Mouse (Mus musculus): ENCODE results near the gene Gif. TPM values are rescaled to one million over a fixed set of nuclear protein-coding genes. Genes with fewer than 3 reads are reported as not detected.

Gene Gif
- polyA plus RNA-seq, 1 experiment = 0.90 TPM

DNA sequence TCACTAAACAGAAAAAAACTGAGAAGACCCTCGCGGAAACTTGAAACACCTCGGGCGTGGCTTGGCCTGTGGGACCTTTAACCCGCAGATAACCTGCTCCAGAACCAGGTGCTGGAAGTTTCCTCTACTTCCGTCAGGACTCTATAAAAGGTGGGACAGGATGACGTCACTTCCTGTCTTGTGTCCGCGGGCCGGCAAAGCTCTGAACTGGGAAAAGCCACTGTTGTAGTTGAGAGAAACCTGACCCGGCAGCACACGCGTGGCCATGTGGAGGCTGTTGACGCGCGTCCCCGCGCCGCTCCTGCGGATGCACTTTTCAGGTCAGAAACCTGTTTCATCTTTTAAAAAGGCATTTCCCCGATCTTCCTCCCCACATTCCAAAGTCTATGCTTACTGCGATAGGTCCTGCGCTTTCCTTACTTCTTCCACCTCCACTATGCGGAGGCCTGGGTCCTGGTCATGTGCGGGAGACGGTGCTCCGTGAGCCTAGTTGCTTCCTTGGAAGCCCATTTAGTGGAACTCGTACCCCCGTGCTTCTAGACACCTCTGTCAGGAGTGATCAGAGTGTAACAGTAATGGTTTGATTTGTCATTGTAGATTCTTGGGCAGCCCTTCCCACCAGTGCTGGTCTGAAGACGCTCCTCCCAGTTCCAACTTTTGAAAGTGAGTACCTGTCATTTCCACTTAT lies 23.0 kb downstream of the Gif start, which contains the start of gene Mrpl16:
Gene Mrpl16, plus strand, starts transcription at position 187 of the 688 bp plus-strand sequence.
- Histone ChIP-seq H3K36me3 (ENCODE audit: control insufficient read depth, insufficient read depth, low read length) (no peaks in the 10 kb centered on the region; the same call in 1 of the 2 replicates), H3K4me1 (ENCODE audit: control insufficient read depth, insufficient read depth, low read length) (no peaks in the 10 kb centered on the region), H3K4me3 (ENCODE audit: control insufficient read depth, low read depth, low read length) (peak within 1 kb of the TSS; percentile 93), H3K27me3 (ENCODE audit: control insufficient read depth, insufficient read depth, low read length) (no peaks in the 10 kb centered on the region), H3K27ac (ENCODE audit: control insufficient read depth, insufficient read depth, low read depth, low read length) (peak within 1 kb of the TSS; percentile 73)
- TF ChIP-seq CTCF (IDR thresholded peaks at IDR 0.05; ENCODE audit: control insufficient read depth, insufficient read depth, insufficient replicate concordance, low read depth, low read length) (no peak), POLR2A (IDR thresholded peaks at IDR 0.05; ENCODE audit: control insufficient read depth, low read depth, low read length) (peak; percentile 59; the same call in 1 of the 2 replicates)

DNA sequence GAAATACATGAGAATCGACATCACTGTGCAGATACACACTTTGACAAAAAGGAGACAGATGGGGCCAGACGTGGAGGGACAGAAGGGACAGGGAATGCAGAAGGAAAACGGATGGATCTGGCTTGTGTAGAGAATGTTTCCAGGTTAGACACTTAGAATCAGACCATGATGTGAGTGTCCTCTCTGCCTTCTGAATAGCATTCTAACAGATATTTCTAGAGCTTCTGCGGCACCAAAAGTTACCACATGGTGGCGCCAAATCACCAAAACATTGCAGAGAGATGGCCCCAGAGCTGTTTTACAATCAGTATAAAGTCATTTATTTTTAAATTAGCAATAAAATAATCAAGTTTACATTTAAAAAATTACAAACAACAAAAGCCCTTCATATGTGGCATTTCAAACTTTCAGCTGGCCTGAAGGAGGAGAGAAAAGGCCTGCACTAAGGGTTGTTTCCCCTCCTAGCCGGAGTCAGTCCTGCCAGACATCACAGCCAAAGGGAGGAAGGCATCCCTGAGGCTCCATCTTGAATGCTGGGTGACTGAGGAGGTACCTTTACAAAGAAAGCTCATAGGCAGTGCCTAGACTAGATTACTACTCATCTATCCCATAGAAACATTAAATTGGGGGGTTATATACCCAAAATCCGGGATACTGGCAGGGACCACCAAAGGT lies 30.0 kb downstream of the Gif start:
- H3K36me3 ChIP-seq (ENCODE audit: control insufficient read depth, insufficient read depth, low read length) = no peaks in the 10 kb centered on the region; the same call in 1 of the 2 replicates
- TF ChIP-seq CTCF (IDR thresholded peaks at IDR 0.05; ENCODE audit: control insufficient read depth, insufficient read depth, insufficient replicate concordance, low read depth, low read length) = no peak
- no peak for TF ChIP-seq POLR2A (IDR thresholded peaks at IDR 0.05; ENCODE audit: control insufficient read depth, low read depth, low read length)

DNA sequence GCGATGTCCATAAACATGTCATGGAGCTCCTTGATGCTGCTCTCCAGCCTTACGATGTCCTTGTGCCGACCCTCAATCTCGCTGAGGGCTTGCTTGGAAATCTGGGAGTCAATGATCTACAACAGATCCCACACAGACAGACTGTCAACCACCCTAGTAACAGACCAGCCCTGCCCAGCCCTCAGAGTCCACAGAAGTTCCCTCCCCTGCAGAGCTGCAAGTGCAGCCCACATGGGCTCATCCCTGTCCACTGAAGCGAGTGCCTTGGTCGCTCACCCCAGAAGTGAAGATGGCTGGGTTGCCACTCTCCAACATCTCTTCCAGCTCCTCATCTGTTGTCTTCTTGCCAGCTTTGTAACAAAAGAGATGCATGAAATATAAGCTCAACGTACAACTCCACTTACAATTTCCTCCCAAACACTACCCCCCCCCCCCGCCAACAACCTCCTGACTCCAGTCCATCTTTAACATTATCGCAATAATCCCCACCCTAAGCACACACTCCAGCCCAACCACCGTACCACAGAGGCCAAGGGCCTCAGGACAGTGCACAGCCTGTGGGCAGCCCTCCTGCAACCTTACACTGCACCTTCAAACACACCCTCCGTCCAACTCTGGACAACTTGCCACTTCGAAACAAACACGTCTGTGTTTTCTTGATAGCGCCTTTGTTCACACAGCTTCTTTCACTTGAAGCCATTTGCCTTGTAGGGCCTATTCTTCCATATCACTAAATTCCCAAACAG lies 38.2 kb downstream of the Gif start:
- TF ChIP-seq POLR2A (IDR thresholded peaks at IDR 0.05; ENCODE audit: control insufficient read depth, low read depth, low read length) (no peak), CTCF (IDR thresholded peaks at IDR 0.05; ENCODE audit: control insufficient read depth, insufficient read depth, insufficient replicate concordance, low read depth, low read length) (no peak)
- H3K27me3 ChIP-seq (ENCODE audit: control insufficient read depth, insufficient read depth, low read length) = no peaks in the 10 kb centered on the region
- H3K4me1 ChIP-seq (ENCODE audit: control insufficient read depth, insufficient read depth, low read length) = no peaks in the 10 kb centered on the region
- no peaks in the 10 kb centered on the region for H3K36me3 ChIP-seq (ENCODE audit: control insufficient read depth, insufficient read depth, low read length)
- no peak overlapping the region for H3K27ac ChIP-seq (ENCODE audit: control insufficient read depth, insufficient read depth, low read depth, low read length)
- no peak overlapping the region for H3K4me3 ChIP-seq (ENCODE audit: control insufficient read depth, low read depth, low read length)

More for the DNA sequence above, 30.0 kb downstream of the Gif start:
- Histone ChIP-seq H3K27me3 (ENCODE audit: control insufficient read depth, insufficient read depth, low read length) (no peaks in the 10 kb centered on the region), H3K4me3 (ENCODE audit: control insufficient read depth, low read depth, low read length) (no peak overlapping the region), H3K27ac (ENCODE audit: control insufficient read depth, insufficient read depth, low read depth, low read length) (no peak overlapping the region), H3K4me1 (ENCODE audit: control insufficient read depth, insufficient read depth, low read length) (no peaks in the 10 kb centered on the region)

GRCm38 (mm10) chr19:11787826-11788225 lies 40.5 kb downstream of the Gif start:
- Histone ChIP-seq H3K27ac (ENCODE audit: control insufficient read depth, insufficient read depth, low read depth, low read length) (no peak overlapping the region), H3K4me1 (ENCODE audit: control insufficient read depth, insufficient read depth, low read length) (no peaks in the 10 kb centered on the region), H3K36me3 (ENCODE audit: control insufficient read depth, insufficient read depth, low read length) (no peaks in the 10 kb centered on the region), H3K27me3 (ENCODE audit: control insufficient read depth, insufficient read depth, low read length) (no peaks in the 10 kb centered on the region), H3K4me3 (ENCODE audit: control insufficient read depth, low read depth, low read length) (no peak overlapping the region)
- TF ChIP-seq POLR2A (IDR thresholded peaks at IDR 0.05; ENCODE audit: control insufficient read depth, low read depth, low read length) (no peak), CTCF (IDR thresholded peaks at IDR 0.05; ENCODE audit: control insufficient read depth, insufficient read depth, insufficient replicate concordance, low read depth, low read length) (no peak)

- Histone ChIP-seq H3K27me3 (ENCODE audit: control insufficient read depth, insufficient read depth, low read length) (no peaks in the 10 kb centered on the region), H3K4me3 (ENCODE audit: control insufficient read depth, low read depth, low read length) (no peak overlapping the region), H3K27ac (ENCODE audit: control insufficient read depth, insufficient read depth, low read depth, low read length) (no peak overlapping the region), H3K4me1 (ENCODE audit: control insufficient read depth, insufficient read depth, low read length) (no peaks in the 10 kb centered on the region), H3K36me3 (ENCODE audit: control insufficient read depth, insufficient read depth, low read length) (no peaks in the 10 kb centered on the region)
- TF ChIP-seq POLR2A (IDR thresholded peaks at IDR 0.05; ENCODE audit: control insufficient read depth, low read depth, low read length) (no peak), CTCF (IDR thresholded peaks at IDR 0.05; ENCODE audit: control insufficient read depth, insufficient read depth, insufficient replicate concordance, low read depth, low read length) (no peak)
Measured at GRCm38 (mm10) chr19:11788876-11789275, 41.5 kb downstream of the Gif start.

DNA sequence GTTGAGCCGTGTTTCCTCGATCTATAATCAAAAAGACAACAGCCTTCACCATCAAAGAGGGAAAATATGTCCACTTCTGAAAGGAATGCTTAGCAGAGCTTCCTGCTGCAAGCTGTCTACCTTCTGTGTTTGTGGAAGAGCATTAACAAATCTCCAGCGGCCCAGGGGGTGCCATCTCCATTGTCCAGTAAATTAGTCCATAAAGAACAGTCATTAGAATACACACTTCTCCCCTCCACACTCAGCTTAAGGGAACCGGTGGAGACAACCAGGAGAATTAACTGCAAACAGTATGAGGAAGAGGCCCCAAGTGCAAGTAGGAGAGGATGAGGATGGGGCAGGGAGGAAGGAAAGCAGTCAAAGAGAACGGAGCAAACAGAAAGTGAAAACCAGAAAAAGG lies 44.5 kb downstream of the Gif start:
- Histone ChIP-seq H3K27ac (ENCODE audit: control insufficient read depth, insufficient read depth, low read depth, low read length) (no peak overlapping the region), H3K4me1 (ENCODE audit: control insufficient read depth, insufficient read depth, low read length) (no peaks in the 10 kb centered on the region), H3K4me3 (ENCODE audit: control insufficient read depth, low read depth, low read length) (no peak overlapping the region), H3K27me3 (ENCODE audit: control insufficient read depth, insufficient read depth, low read length) (no peaks in the 10 kb centered on the region), H3K36me3 (ENCODE audit: control insufficient read depth, insufficient read depth, low read length) (no peaks in the 10 kb centered on the region)
- no peak for TF ChIP-seq POLR2A (IDR thresholded peaks at IDR 0.05; ENCODE audit: control insufficient read depth, low read depth, low read length)
- no peak for TF ChIP-seq CTCF (IDR thresholded peaks at IDR 0.05; ENCODE audit: control insufficient read depth, insufficient read depth, insufficient replicate concordance, low read depth, low read length)
